Mouse (Mus musculus) left cerebral cortex, adult 11 months (tissue): ENCODE data around the gene Gchfr.

ENCODE experiments used
- DNase-seq: peaks from one replicate; pipeline ENCODE4 v3.0.0; 2022; ENCODE audit warnings: low spot score

The Gchfr gene

DNA sequence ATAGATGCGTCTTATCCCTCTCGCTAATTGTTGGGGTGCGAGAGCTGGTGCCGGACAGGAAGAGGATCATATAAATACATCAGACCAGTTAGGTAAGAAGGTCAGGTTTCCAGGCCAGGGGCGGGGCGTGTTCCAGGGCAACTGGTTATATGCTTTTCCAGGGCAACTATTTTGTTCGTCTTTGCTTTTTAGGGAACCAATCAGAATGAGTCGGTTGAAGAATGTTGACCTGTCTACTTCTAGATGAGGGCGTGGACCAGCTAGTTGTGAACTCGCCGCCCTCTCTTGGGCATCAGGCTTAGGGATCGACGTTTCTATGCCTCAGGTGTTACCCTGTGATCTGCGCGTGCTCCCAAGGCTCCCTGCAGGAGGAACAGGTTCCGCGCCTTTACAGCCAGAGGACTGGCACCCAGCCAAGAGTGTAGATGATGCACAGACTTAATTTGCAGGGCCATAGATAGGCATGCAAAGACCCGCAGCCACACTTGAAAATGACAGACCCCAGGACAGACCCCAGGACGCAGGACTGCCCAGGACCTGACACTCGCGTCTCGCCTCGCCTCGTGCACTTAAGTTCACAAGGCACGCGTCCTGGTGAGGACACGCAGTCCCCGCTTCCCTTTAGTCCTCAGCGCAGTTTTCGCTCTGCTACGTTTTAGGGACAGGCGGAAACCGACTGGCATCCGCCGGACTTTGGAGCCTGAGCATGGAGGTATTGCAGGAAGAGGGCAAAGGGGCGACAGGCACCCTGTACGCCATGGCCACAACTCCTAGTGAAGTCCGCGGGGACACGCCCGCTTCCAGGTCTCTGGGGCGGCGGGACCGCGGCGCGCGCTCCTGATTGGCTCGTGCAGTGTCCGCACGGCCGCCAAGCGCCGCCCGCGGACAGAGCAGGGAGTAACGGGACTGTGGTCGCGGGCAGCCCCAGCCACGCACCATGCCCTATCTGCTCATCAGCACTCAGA is at the start of gene Gchfr:
TSS of gene Gchfr (plus strand) at position 873 of the 965 bp plus-strand sequence.
- no peak for DNase-seq

DNA sequence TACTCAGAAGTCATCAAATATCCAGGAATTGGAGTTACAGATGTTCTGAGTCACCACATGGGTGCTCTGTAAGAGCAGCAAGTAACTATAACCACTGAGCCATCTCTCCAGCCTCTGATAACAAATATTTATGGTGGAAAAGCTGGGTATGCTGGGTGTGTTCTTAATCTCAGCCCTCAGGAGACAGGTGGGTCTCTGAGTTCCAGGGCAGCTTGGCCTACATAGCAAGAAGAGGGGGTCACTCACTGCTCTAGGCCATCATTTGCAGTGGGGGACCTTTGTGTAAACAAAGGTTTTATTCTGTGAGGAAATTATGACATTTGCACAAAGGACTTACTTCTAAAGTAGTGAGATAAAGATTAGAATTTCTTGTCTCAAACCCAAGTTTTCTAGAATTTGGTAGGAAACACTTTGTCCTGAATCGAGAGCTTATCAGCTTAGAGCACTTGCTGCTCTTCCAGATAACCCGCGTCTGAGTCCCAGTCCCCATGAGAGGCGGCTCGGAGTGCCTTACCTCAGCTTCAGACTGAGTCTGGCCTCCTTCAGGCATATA is 31.2 kb upstream of the Gchfr start:
- no peak for DNase-seq

DNA sequence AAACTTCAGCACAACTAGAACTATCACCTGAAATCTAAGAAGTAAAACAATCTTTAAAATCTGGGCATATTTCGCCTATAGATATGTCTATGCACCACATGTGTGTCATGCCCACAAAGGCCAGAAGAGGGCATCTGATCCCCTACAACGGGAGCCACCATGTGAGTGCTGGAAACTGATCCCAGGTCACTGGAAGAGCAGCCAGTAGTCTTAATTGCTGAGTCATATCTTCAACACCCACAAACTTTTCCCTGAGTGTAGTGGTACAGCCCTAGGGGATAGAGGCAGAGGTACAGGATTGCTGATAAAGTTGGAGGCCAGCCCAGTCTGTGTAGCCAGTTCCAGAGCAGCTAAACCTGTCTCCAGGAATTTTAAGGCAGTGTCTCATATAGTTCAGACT is 22.4 kb upstream of the Gchfr start:
- no peak for DNase-seq

DNA sequence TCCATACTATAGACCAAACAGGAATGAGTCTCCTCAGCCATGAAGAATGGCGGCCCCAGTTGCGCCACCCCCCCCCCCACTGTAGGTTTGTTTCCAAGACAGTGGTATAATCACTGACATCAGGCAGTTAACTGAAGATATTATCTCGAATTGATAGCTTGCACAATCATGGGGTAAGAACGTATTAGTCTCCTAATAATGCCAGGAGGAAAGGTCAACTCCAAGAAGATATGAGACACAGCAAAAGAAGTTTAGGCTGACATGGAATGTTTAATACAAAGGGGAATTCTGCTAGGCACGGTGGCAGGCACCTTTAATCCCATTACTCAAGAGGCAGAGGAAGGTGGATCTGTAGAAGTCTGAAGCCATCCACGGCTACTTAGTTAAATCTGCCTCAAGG is 21.1 kb upstream of the Gchfr start:
- no peak for DNase-seq

DNA sequence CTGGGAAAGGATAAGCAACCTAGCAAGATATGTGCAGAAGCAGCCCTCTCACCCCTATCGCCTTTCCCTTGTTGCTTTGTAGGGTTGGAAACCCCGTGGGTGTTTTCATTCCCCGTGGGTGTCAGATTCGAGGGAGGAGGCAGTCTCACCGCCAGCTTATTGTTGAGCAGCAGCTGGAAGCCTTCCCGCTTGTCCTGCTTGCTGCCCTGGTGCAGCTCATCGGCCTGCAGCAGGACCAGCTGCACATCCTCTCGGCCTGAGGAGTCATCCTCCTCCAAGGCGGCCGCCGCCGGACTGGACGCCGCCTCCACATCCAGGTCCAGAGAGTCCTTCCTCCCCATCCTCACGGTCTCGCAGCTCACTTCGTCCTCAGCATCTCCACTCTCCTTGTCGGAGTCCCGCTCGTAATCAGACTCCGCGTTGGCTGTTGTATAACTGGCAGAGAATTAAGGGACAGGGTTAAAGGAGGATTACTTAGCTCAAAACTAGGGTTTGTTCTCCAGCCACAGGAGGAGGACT is 20.4 kb upstream of the Gchfr start:
- DNase-seq, result no peak

DNA sequence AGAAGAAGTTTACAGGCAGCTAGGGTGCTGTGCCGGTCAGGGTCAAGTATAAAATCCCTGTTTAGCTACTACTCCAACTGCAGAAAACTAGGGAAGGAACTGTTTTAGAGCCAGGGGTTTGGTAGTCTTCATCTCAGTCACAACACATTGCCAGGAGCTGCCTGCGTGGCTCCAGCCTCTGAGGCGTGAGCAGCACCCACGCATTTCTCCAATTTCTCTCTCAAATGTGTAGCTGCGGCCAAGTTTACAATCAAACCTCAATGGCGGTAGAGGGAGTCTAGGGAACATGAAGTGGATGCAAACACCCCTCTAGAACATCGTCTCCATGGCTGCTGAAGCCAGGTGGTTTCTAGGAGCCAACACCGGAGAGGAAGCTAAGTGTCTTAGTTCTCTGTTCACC is 19.8 kb upstream of the Gchfr start:
- DNase-seq, result peak; percentile 36

DNA sequence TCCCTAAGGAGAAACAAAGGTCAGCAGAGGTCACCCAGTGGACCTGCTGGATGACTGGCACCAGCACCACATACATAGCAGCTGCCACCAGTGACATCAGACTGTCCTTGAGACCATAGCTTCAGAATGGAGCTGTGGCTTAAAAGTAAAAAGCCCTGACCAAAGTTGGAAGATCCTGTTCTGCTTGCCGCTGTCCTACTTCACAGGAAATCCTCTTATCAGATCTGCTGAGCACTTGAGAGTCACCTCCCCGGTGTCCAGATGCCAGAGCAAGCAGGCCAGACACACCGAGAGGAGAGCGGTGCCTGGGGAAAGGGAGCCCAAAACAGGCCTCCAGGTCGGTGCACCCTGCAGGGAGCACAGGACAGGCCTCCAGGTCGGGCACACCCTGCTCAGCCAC is 15.3 kb upstream of the Gchfr start:
- no peak for DNase-seq

DNA sequence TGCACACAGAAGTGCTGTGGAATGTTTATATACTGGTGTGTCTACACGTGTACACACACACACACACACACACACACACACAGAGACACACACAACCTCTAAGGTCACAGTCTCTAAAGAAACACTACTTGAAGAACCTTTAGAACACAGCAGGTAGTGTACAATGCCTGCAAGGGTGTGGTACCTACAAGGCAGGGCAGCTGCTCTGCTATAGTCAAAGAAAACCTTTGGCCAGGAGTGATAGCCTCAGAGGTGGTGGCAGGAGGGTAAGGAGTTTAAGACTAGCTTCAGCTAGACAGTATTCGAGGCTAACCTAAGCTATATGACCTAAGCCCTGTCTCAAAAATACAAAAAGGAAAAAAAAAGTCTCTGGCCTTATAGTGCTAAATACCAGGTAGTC is 12.9 kb upstream of the Gchfr start:
- no peak for DNase-seq

DNA sequence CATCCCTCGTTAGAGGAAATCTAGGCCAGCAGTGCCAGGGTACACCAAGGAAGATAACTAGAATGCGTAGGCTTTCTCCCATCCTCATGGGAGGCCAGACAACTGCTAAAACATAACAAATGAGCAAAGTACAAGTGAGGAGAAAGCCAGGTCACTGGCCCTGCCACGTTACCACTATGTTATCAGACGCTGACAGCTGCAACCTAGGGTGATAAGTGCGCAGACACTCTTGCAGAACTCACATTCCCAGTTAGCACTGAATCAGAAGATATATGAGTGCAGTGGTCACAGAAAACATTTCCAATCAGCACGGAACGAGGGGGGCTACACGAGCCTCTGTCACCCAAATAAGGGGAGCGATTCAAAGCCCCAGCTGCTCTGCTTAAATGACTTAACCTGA is 12.2 kb upstream of the Gchfr start:
- no peak for DNase-seq

DNA sequence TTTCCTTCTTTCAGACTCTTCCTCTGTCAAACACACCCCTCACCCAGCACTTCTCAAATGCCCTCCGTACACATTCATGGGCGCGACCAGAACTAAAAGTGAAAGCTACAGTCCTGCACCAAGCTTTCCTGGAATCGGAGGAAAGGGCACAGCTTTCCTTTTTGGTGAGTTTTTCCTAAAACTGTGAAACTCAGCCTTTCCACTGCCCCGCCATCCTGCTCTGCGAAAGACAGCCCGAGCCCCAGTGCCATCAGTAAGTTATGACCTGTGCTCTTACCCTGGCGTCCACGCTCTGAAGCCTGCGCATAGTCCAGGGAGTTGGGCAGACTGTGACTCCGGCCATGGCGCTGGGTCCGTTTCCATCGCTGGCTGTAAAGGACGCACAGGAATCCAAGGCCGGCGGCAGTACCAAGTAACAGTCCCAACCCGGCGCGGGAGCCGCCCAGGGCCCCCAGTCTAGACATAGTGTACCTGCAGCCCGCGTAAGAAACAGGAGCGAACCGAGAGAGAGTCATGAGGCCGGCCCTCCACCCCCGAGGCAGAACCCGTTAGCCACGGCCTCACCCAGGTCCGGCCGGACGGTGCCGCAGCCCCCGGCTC is 11.4 kb upstream of the Gchfr start:
- DNase-seq, result no peak

DNA sequence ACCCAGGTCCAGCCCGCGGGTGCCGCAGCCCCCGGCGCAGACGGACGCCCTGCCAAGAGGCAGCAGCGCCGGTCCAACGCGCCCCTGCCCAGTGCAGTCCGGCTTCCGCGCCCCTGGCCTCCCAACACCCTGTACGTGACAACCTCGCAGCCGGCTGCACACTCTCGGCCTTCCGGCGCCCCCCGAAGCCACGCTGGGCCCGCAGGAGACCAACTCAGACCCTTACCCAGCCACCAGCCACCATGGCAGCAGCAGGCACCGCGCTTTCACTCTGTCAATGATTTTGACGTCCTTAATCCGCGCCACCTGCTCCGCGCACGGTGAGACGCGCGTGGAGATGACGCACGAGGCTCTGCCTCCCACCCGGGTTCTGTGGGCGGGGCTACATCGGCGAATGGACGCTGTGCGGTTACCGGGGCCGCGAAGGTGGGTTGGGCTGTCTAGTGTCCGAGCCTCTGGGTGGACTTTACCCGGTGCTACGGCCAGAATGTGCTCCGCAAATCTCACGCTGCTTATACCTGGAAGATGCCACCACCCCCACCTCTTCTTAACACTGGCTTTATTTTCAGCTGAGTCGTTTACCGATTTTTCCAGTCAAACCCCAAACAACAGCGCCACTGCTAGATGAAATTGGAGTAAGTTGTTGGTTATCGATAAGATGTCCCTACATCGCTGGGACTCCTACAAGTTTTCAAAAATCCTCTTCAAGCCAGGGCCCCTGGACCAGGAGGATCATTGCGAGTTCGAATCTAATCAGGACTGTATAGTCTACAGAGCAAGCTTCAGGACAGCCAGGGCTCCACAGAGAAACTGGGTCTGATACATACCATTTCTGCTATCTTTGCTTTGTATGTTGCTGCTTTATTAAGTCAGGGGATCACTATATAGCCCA is 10.6 kb upstream of the Gchfr start, which contains the start of gene Rmdn3:
TSS of gene Rmdn3 (minus strand) at position 354 of the 892 bp plus-strand sequence.
- DNase-seq, result peak; percentile 96

DNA sequence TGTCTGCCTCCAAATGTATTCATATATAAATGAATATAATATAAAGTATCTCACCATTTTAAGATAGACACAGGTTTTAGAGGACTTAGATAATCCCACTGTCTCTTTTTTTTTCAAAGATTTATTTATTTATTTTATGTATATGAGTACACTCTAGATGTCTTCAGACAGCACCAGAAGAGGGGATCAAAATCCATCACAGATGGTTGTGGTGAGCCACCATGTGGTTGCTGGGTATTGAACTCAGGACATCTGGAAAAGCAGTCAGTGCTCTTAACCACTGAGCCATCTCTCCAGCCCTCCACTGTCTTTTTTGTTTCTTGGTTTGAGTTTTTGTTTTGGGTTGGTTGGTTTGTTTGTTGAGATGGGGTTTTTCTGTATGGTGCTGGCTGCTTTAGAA is 9.7 kb upstream of the Gchfr start:
- DNase-seq, result no peak

DNA sequence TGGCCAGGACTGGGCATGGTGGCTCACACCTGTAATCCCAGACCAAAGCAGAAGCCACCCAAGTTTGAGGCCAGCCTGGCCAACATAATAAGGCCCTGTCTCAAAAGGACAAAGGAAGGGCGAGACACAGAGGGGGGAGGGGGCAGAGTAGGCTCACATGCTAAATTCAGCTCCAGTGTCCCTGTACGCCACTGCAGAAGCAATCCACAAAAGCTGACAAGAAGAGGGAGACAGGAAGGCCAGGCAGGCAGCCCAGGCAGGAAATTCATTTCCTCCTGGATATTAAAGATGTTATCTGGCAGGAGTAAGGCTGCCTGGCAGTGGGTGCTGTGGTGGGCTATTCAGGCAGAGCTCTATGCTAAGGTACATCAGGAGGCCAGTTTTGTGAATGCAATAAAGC is 6.3 kb upstream of the Gchfr start:
- DNase-seq, result no peak

DNA sequence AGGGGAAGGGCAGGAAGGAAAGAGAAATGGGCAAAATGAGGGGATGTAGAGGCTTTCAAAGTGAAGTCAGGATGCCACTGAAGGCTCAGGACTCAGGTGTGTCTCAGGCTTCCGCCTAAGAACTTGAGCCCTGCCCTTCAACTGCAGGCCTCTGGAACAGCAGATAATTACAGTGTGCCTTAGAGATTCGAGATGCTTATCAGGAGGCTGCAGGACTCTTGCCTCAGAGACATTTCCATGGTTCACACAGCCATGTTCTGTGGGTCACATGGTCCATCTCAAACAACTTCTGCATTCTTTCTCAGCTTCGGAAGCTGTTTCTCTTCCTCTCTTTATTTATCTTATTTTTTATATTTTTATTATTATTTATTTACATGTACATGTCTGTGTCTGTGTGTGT is 4.4 kb upstream of the Gchfr start:
- no peak for DNase-seq

DNA sequence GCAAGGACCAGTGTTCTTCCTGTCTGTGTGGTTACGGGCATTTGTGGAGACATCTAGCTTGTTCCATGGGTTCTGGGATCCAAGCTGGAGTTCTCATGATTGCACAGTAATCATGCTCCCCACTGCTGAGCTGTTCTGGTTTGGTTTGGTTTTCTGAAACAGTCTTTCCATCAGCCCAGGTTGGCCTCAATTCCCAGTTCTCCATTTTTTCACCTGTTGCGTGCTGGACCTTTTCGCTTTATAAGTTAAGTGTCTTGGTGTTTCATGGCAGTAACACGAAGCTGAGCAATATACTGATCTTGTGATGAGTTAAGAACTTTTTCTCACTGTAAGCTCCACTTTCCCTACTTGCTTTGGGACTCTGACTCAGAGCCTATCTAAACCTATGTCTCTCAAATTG is 3.6 kb upstream of the Gchfr start:
- no peak for DNase-seq

DNA sequence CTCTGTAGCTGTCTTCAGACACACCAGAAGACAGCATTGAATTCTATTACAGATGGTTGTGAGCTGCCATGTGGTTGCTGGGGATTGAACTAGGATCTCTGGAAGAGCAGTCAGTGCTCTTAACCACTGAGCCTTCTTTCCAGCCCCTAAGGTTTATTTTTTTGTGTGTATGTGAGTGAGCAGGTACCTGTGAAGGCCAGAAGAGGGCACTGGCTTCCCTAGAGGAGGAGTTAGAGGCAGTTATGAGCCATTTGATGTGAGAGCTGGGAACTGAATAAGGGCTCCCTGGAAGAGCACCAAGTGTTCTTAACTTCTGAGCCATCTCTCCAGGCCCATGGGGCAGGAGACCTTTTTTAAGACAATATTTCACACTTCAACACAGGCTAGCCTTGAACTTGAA is 2.2 kb upstream of the Gchfr start:
- no peak for DNase-seq

DNA sequence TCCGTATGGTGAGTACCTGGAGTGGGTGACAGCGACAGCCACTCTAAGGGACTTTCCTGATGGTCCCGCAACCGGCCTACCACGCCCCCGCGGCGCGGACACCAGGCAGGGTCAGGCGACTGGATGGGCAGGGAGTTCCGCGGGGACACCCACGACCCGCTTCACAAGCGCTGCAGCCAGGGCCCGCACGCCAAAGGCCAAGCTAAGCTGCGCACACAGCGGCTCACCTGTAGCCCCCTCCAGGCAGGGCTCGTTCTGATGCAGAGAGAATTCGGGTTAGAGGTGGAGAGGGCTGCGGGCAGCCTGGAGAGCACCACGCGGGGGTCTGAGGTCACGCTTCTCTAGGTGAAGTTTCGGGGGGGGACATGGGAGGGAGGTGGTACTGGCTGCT is 288 bp downstream of the Gchfr start:
- DNase-seq, result no peak

DNA sequence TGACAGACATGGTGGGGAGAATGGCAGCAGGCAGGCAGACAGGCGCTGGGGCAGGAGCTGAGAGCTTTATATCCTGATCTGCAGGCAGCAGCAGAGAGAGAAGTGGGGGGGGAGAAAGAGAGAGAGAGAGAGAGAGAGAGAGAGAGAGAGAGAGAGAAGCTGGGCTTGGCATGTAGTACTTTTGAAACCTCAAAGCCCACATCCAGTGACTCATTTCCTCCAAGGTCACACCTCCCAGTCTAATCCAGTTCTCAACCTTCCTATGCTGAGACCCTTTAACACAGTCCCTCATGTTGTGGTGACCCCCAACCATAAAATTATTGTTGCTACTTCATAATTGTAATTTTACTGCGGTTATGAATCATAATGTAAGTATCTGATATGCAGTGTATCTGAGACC is 2.7 kb downstream of the Gchfr start:
- DNase-seq, result no peak

DNA sequence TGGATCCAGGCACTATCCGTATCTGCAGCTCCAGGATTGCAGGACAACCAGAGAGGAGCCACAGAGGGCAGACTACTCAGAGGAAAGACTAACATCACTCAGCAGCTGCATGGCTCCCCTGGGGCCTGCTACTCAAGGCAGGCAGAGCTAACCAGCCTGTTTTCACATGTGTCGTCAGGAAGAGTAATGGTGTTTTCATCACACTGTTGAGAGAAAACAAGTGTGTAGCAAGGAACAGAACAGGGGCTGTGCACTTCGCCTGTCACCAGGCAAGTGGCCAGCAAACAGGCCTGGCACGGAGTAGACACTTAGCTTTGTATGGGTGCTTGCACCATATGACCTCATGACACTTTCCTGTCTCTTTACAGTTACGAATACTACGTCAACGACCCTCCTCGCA is 4.0 kb downstream of the Gchfr start:
- DNase-seq, result no peak

DNA sequence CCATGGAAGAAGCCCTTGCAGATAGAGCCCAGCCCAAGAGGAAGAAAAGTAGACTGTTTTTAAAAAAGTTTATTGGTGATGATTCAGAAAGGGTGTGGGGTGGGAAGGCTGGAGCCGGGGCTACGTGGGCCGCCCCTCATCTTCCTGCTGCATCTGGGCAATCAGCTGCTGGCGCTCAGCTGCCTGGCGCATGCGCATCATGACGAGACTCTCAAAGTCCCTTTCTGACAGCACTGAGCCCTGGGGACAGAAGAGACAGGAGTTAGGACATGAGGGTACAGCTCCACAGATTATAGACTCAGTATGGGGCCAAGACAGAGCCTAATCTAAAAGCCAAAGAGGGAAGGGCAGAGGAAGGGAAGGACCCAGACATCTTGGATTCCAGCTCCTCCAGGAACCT is 4.9 kb downstream of the Gchfr start:
- DNase-seq, result no peak

DNA sequence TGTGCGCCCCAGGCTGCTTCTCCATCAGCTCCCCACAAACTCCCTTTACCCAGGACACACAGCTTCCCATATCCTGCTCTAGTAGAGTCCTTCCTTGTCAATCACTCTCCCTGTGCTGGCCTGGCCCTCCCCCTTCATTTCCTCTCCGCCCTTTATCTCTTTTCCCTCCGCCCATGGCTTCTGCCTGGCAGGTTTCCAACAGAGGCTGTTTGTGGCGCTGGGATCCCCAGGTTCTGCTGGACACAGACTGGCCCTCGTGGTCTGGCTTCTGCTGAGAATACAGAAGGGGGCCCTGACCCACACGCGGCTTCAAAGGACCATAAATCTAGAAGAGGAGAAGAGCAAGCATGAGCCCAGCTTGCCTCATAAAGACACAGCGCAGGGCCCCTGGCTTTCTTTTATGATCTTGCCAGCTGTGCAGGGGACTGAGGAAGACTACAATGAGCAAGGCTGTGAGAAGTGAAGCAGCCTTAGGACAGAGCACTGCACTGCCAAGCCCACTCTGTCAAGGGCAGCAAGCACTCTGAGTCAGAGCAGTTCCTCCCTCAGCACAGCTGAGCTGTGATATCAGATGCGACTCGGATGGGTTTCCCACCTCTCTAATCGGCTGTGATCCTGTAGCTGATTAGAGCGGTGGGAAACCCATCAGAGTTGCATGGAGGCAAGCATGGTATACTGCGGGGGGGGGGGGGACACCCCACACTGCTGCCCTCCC is 5.4 kb downstream of the Gchfr start:
- DNase-seq, result no peak
